In genomic region chr11:77519043-77519442, GRCm38 (mm10) we compare ENCODE assay signal across 9 mouse cellular contexts. TPM values are rescaled to one million over a fixed set of nuclear protein-coding genes. Genes with fewer than 3 reads are reported as not detected.
DNase-seq lines count a peak whose midpoint lies in the region; ATAC-seq lines count a peak whose summit lies in the region.
"Had no signal": no experiment of that assay in that cellular context is flagged by ENCODE, and none has a peak within 500 bp of the region (broad histone marks: within the 10 kb centered on the region; RNA-seq: fewer than 3 reads in every experiment).

TSS of gene Gm10392 (minus strand) at chr11:77519198.

- no peaks in the 10 kb centered on the region for H3K9me3 ChIP-seq in kidney, embryonic 16.5 days (ENCODE audit: low read length)

- no peak within 1 kb of the TSS for H3K4me2 ChIP-seq in kidney, embryonic 16.5 days (replicated peaks; ENCODE audit: low read depth, low read length)

- peak; percentile 33 for DNase-seq in kidney, postnatal 14 days
- peak; percentile 51 for DNase-seq in lung, postnatal 14 days
- DNase-seq in thymus, postnatal 0 days (ENCODE audit: low spot score): peak; percentile 92
- no peak for DNase-seq in frontal cortex, postnatal 25 days (ENCODE audit: low spot score in 2 of 2)
- DNase-seq in cerebellum, postnatal 14 days: no peak

- H3K36me3 ChIP-seq in kidney, embryonic 16.5 days (ENCODE audit: insufficient read depth, low read length): no peaks in the 10 kb centered on the region

- no peak within 1 kb of the TSS for H3K9ac ChIP-seq in kidney, embryonic 16.5 days (replicated peaks; ENCODE audit: low read length)

- no peak within 1 kb of the TSS for H3K27ac ChIP-seq in kidney, embryonic 16.5 days (ENCODE audit: low read length)

- no peak for ATAC-seq in kidney, embryonic 16.5 days (ENCODE audit: low FRiP score, low TSS enrichment)
- ATAC-seq in granulocyte monocyte progenitor cell, adult 5-6 weeks (replicated peaks; ENCODE audit: poor library complexity, severe bottlenecking): peak; percentile 52
- no peak for ATAC-seq in erythroblast, adult 5-6 weeks (replicated peaks; ENCODE audit: low FRiP score, poor library complexity, severe bottlenecking)

- H3K4me3 ChIP-seq in kidney, embryonic 16.5 days (ENCODE audit: low read length): no peak within 1 kb of the TSS

- WGBS in kidney, embryonic 16.5 days: 64% methylated on average over 5 of the region's 5 CpGs

- peaks cover 21% of the 10 kb centered on the region for H3K4me1 ChIP-seq in kidney, embryonic 16.5 days (ENCODE audit: insufficient read depth, low read length)

- peaks cover 19% of the 10 kb centered on the region for H3K27me3 ChIP-seq in kidney, embryonic 16.5 days (ENCODE audit: insufficient read depth, low read length)

RNA-seq across cellular contexts. Expression of gene Gm10392, which starts in this region (rescaled TPM):
- polyA plus RNA-seq in kidney, embryonic 16.5 days (2015; fragmentation: Nextera tagmentation; extraction: Ambion mirVana): not detected in 2 replicates
- not detected in 2 replicates for total RNA-seq in granulocyte monocyte progenitor cell, adult 5-6 weeks (2014; fragmentation: Nextera tagmentation)
- 0.52 TPM in 1 of 2 replicates, not detected in the other for total RNA-seq in granulocyte monocyte progenitor cell, adult 5-6 weeks (2017)
- 3.8 and 5.5 TPM in 2 replicates for polyA plus RNA-seq in thymus, postnatal 0 days (2015; fragmentation: Nextera tagmentation; extraction: Ambion mirVana)
- total RNA-seq in erythroblast, adult 5-6 weeks (2015; ENCODE audit: low replicate concordance): not detected in 2 replicates
- 0.09 TPM in 1 of 2 replicates, not detected in the other for total RNA-seq in erythroblast, adult 5-6 weeks (2017; ENCODE audit: low replicate concordance)
- polyA plus RNA-seq: limb, embryonic 11.5 days had no signal

Comparison
In these comparisons a context has a peak if more than half of its experiments do, and no peak if none do; other contexts are left out.
1. Peak in ATAC-seq in granulocyte monocyte progenitor cell, adult 5-6 weeks; RNA of the gene not detected or under 1 TPM.
2. DNase-seq: peak in kidney, postnatal 14 days (single experiment), lung, postnatal 14 days (single experiment) and thymus, postnatal 0 days (single experiment); none in frontal cortex, postnatal 25 days (0 of 2) and cerebellum, postnatal 14 days (0 of 2).